Mouse (Mus musculus) heart, adult 2 months (tissue): Measurements from ENCODE around the gene Hoxb3. TPM values are rescaled to one million over a fixed set of nuclear protein-coding genes. Genes with fewer than 3 reads are reported as not detected.
A peak's percentile ranks its signal among the peaks of the same experiment; 100 is the strongest.

Experiments used
- DNase-seq, 2 experiments: peaks; one replicate each; pipeline ENCODE4 v3.0.0; 2021
- H3K27ac ChIP-seq: fragments of 200-600 bp; 2 replicates; pipeline ENCODE4 v1.8.1; 2022
- H3K27me3 ChIP-seq: fragments of 200-500 bp; 2 replicates; pipeline ENCODE4 v1.6.1; 2012; ENCODE audit warnings: mild to moderate bottlenecking, low read length, inconsistent platforms, mixed read lengths; ENCODE audit not compliant: control insufficient read depth, insufficient read depth
- H3K36me3 ChIP-seq: fragments of 200-500 bp; 2 replicates; pipeline ENCODE4 v1.6.1; 2012; ENCODE audit warnings: low read length, inconsistent platforms; ENCODE audit not compliant: control insufficient read depth, insufficient read depth
- H3K4me1 ChIP-seq: fragments of 200-500 bp; 2 replicates; pipeline ENCODE4 v1.6.1; 2011; ENCODE audit warnings: low read length; ENCODE audit not compliant: control insufficient read depth, insufficient read depth
- H3K4me3 ChIP-seq: fragments of 200-600 bp; 2 replicates; pipeline ENCODE4 v1.8.1; 2022
- H3K79me2 ChIP-seq: fragments of 200-500 bp; replicated peaks from 2 replicates; pipeline ENCODE4 v1.6.1; 2012; ENCODE audit warnings: mild to moderate bottlenecking, inconsistent platforms, low read length, moderate library complexity, mixed read lengths; ENCODE audit not compliant: control insufficient read depth, insufficient read depth
- H3K9ac ChIP-seq: fragments of 200-500 bp; 2 replicates; pipeline ENCODE4 v1.6.1; 2012; ENCODE audit warnings: low read depth, mild to moderate bottlenecking, control low read depth, inconsistent platforms, low read length, mixed read lengths
- CTCF ChIP-seq: fragments of 200-600 bp; IDR thresholded peaks from 2 replicates; pipeline ENCODE4 v1.8.1; 2022; ENCODE audit warnings: antibody characterized with exemption, mild to moderate bottlenecking, moderate library complexity
- EP300 ChIP-seq: fragments of 200-500 bp; IDR thresholded peaks from 2 replicates; pipeline ENCODE4 v1.6.1; 2011; ENCODE audit warnings: low read depth, low read length, control low read depth; ENCODE audit not compliant: insufficient read depth
- POLR2A ChIP-seq: fragments of 200-500 bp; IDR thresholded peaks from 2 replicates; pipeline ENCODE4 v1.6.1; 2011; ENCODE audit warnings: mild to moderate bottlenecking, low read depth, low read length, control low read depth; ENCODE audit not compliant: insufficient read depth
- WGBS: fragments of 180-500 bp; shearing (Covaris S2); methylation state at CpG from one replicate; pipeline ENCODE4 v1.1.7; 2018; 5-methylcytosine and 5-hydroxymethylcytosine counted together
- intact Hi-C: fragments of 180-260 bp; cut with DNase I; formaldehyde crosslinking; loops from one replicate; pipeline ENCODE4 v1.15.1; 2025
- polyA plus RNA-seq: library from polyadenylated mRNA; depleted of rRNA; stranded (reverse); fragments of >200 nt; gene quantifications from 2 replicates; pipeline ENCODE4 v1.2.3, GENCODE M21; 2012
- total RNA-seq, 2 experiments: library from RNA; stranded (reverse); gene quantifications; 2 replicates each; pipeline ENCODE4 v1.2.3; 2021

Gene Hoxb3
- total and polyA plus RNA-seq, 3 experiments: 0.23 to 0.64 (median 0.30) TPM

- H3K36me3 ChIP-seq: no peaks in the 10 kb centered on the region
- no peak for TF ChIP-seq CTCF
- intact Hi-C loops: no loop called here
- no peaks in the 10 kb centered on the region for H3K4me1 ChIP-seq
- H3K4me3 ChIP-seq: no peak overlapping the region
- no peak overlapping the region for H3K27ac ChIP-seq
- H3K79me2 ChIP-seq: no peaks in the 10 kb centered on the region
- H3K27me3 ChIP-seq: peaks cover 47% of the 10 kb centered on the region
- 29% methylated on average over 17 of the region's 17 CpGs for WGBS
- H3K9ac ChIP-seq: no peak overlapping the region
- DNase-seq: no peak
These were observed 32.3 kb upstream of the Hoxb3 start for GRCm38 (mm10) chr11:96290705-96291355.

GRCm38 (mm10) chr11:96291681-96292564 is 31.2 kb upstream of the Hoxb3 start, which contains the start of gene Hoxb6:
TSS of gene Hoxb6 (plus strand) at chr11:96292476.
- Histone ChIP-seq H3K27me3 (peaks cover 43% of the 10 kb centered on the region), H3K4me1 (no peaks in the 10 kb centered on the region), H3K4me3 (no peak within 1 kb of the TSS), H3K36me3 (no peaks in the 10 kb centered on the region), H3K9ac (no peak within 1 kb of the TSS), H3K27ac (no peak within 1 kb of the TSS), H3K79me2 (no peaks in the 10 kb centered on the region)
- no peak for TF ChIP-seq POLR2A
- no peak for TF ChIP-seq EP300
- TF ChIP-seq CTCF: no peak
- DNase-seq: no peak
- 5% methylated on average over 22 of the region's 22 CpGs for WGBS
- intact Hi-C loops: no loop called here

DNA sequence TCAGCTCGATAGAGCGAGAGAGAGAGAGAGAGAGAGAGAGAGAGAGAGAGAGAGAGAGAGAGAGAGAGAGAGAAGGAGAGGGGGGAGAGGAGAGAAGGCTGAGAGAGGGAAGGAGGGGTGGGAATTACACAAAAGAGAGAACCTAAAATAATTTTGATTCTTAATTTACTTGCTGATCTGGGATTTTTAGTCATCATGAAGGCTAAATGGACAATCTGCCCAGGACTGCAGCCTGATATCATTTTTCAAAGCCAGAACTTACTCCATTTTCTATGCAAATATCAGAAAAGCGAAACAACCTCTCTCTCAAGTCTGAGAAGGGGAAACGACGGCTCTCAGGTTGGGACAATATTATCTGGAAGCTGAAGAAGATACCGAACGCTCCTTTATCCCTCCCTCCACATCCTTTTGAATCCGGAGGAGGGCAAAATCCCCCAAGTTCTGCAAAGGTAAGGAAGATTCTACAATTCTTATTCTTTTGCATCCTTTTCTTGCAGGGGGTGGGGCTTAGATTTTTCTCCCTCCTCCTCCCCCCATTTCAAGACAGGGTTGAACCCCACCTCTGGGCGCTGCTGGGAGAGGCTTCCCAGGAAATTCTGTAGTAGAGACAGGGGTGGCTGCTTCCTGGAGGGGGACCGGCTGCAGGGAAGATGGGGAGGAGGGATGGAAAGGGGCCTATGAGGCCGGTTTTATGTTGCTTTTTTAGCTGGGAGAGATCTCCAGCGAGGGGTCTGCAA is 30.4 kb upstream of the Hoxb3 start:
- Histone ChIP-seq H3K4me3 (no peak overlapping the region), H3K4me1 (no peaks in the 10 kb centered on the region), H3K36me3 (no peaks in the 10 kb centered on the region), H3K27me3 (peaks cover 41% of the 10 kb centered on the region), H3K27ac (no peak overlapping the region), H3K79me2 (no peaks in the 10 kb centered on the region), H3K9ac (no peak overlapping the region)
- TF ChIP-seq EP300 (no peak), CTCF (no peak), POLR2A (no peak)
- intact Hi-C loops: no loop called here
- no peak for DNase-seq
- WGBS: 4% methylated on average over 12 of the region's 12 CpGs

- no peak for TF ChIP-seq EP300
- no peak for TF ChIP-seq CTCF
- no peak for TF ChIP-seq POLR2A
- DNase-seq: no peak
- no peak overlapping the region for H3K27ac ChIP-seq
- H3K4me1 ChIP-seq: no peaks in the 10 kb centered on the region
- H3K79me2 ChIP-seq: no peaks in the 10 kb centered on the region
- no peaks in the 10 kb centered on the region for H3K36me3 ChIP-seq
- 6% methylated on average over 22 of the region's 22 CpGs for WGBS
- H3K27me3 ChIP-seq: peaks cover 40% of the 10 kb centered on the region
- intact Hi-C loops: no loop called here
- H3K4me3 ChIP-seq: no peak overlapping the region
- H3K9ac ChIP-seq: no peak overlapping the region
These were observed 29.7 kb upstream of the Hoxb3 start for GRCm38 (mm10) chr11:96293302-96293921.

DNA sequence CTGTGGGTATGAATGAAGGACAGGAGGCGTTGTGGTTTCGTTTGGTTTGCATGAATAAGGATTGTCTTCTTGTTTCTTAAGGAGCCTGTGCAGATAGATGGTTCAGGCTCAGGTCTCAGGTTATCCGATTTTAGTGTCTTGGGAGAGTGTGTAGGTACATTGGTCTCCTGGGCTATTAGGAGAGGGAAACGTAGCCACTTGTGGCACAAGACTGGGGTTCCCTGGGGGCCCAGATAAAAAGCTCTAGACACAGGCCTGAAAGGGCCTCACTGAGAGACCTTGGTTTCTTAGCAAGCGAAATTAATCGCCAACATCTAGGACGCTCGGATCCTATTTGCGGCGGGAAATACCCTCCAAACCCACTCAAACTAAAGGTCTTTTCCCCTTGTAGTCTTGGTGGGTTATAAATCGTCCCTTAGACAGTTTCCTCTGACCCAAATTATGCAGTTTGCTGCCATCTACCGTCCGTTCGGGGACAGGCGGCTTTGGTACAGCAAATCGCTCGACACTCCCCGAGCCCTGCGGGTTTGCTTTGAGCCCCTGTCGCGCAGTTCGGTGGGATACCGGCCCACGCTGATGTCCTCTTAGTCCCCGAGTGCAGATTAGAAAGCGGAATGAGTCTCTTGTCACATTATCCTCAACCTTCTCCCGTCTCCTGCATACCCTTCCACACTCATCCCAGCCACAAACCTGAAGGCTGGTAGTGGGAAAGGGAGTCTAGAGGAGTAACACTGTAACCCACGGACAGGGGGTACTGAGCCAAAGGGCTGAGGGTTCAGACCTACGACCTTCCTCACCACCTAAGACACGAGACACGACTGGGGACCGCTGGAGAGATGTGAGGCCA is 28.7 kb upstream of the Hoxb3 start:
- no peak overlapping the region for H3K4me3 ChIP-seq
- H3K9ac ChIP-seq: no peak overlapping the region
- DNase-seq: peak; percentile 54 to 76
- H3K27me3 ChIP-seq: peaks cover 48% of the 10 kb centered on the region
- no peaks in the 10 kb centered on the region for H3K4me1 ChIP-seq
- no peak overlapping the region for H3K27ac ChIP-seq
- TF ChIP-seq CTCF (peak; percentile 86), EP300 (no peak), POLR2A (no peak)
- H3K36me3 ChIP-seq: no peaks in the 10 kb centered on the region
- intact Hi-C loops: loop anchor here (1.0 kb wide), 1 partner anchor 15 kb away; no protein-coding TSS in a partner anchor
- WGBS: 2% methylated on average over 32 of the region's 32 CpGs
- no peaks in the 10 kb centered on the region for H3K79me2 ChIP-seq
